Mouse (Mus musculus) gonadal fat pad, adult 2 months (tissue): ENCODE measurements around the gene Gm30302. TPM values are rescaled to one million over a fixed set of nuclear protein-coding genes. Genes with fewer than 3 reads are reported as not detected.

ENCODE experiments used
- DNase-seq: peaks from one replicate; pipeline ENCODE4 v3.0.0-alpha.2; 2012; ENCODE audit warnings: low read depth
- polyA plus RNA-seq: library from polyadenylated mRNA; depleted of rRNA; stranded (reverse); fragments of >200 nt; gene quantifications from 2 replicates; pipeline ENCODE4 v1.2.3, GENCODE M21; 2012; rRNA removed

The Gm30302 gene
- polyA plus RNA-seq, 1 experiment, result 0.04 TPM

GRCm38 (mm10) chr13:49738011-49738410 lies 60.8 kb downstream of the Gm30302 start:
- DNase-seq, result no peak

- DNase-seq, result no peak
Measured at GRCm38 (mm10) chr13:49736430-49736829, 62.4 kb downstream of the Gm30302 start.

Other genes starting within 250 kb of the Gm30302 start
- 0.93 and 1.2 TPM in 2 replicates for gene Omd, start 216.5 kb downstream of the Gm30302 start, polyA plus RNA-seq
- 25.7 and 30.5 TPM in 2 replicates for gene Ogn, start 191.0 kb downstream of the Gm30302 start, polyA plus RNA-seq
- gene Cenpp, start 146.2 kb downstream of the Gm30302 start, polyA plus RNA-seq, result 0.24 and 0.34 TPM in 2 replicates
- gene Nol8, start 145.9 kb downstream of the Gm30302 start, polyA plus RNA-seq, result 2.1 and 2.5 TPM in 2 replicates
- 19.0 and 22.2 TPM in 2 replicates for gene Iars, start 116.9 kb downstream of the Gm30302 start, polyA plus RNA-seq